Mouse (Mus musculus) intestine, embryonic 16.5 days (tissue): ENCODE measurements at regions not wholly inside any gene's neighbourhood (a gene's known extent, or its start where the extent isn't known, plus 50 kb on each side); places are given as distances from the start of the nearest gene placed in this dataset.

Experiments used
- ATAC-seq: fragments of 200-750 bp; cut with Nextera tagmentation; 2 replicates; pipeline ENCODE4 v1.8.0; 2017; ENCODE audit warnings: moderate TSS enrichment, moderate library complexity
- H3K27ac ChIP-seq: fragments of 300-500 bp; sonication (generic); 2 replicates; pipeline ENCODE4 v1.5.1; 2014; ENCODE audit warnings: mild to moderate bottlenecking, low read length
- H3K27me3 ChIP-seq: fragments of 300-500 bp; sonication (generic); replicated peaks from 2 replicates; pipeline ENCODE4 v1.6.1; 2014; ENCODE audit warnings: low read length, control low read depth, mixed read lengths; ENCODE audit not compliant: control insufficient read depth, insufficient read depth
- H3K36me3 ChIP-seq: fragments of 300-500 bp; sonication (generic); 2 replicates; pipeline ENCODE4 v1.6.1; 2014; ENCODE audit warnings: low read length, control low read depth; ENCODE audit not compliant: control insufficient read depth, insufficient read depth
- H3K4me1 ChIP-seq: fragments of 300-500 bp; sonication (generic); 2 replicates; pipeline ENCODE4 v1.6.1; 2014; ENCODE audit warnings: low read length, control low read depth, mixed read lengths; ENCODE audit not compliant: control insufficient read depth, insufficient read depth
- H3K4me2 ChIP-seq: fragments of 300-500 bp; sonication (generic); 2 replicates; pipeline ENCODE4 v1.6.1; 2014; ENCODE audit warnings: low read depth, low read length, control low read depth
- H3K4me3 ChIP-seq: fragments of 300-500 bp; sonication (generic); 2 replicates; pipeline ENCODE4 v1.5.1; 2014; ENCODE audit warnings: mild to moderate bottlenecking, low read length
- H3K9ac ChIP-seq: fragments of 300-500 bp; sonication (generic); 2 replicates; pipeline ENCODE4 v1.6.1; 2014; ENCODE audit warnings: low read depth, low read length
- H3K9me3 ChIP-seq: fragments of 300-500 bp; sonication (generic); 2 replicates; pipeline ENCODE4 v1.6.1; 2016; ENCODE audit warnings: low read length, control low read depth; ENCODE audit not compliant: control insufficient read depth
- WGBS: fragments of 180-500 bp; shearing (Covaris S2); extraction: QIAGEN DNeasy Blood & Tissue Kit; methylation state at CpG from one replicate; pipeline ENCODE4 v1.1.7; 2014; 5-methylcytosine and 5-hydroxymethylcytosine counted together

DNA sequence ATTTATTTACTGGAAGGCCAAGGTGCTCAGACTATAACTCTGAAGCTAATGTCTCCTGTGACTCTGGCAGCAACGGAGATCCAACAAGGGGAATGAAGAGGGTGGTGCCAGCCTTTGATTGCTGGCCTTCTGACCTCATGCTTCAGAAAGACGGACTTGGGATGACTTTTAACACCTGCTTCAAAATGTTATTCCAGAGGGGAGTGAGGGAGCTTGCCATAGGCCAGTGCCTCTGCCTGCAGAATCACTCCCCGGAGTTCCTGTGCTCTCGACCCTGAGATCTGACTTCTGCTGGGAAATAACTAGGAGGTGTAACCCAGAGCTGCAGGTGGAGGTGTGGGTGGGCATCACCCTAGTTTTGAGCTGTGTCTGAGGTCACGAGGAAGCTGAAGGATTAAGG, 78.9 kb upstream of the Cxcr4 start:
- no peak overlapping the region for H3K4me2 ChIP-seq
- no peaks in the 10 kb centered on the region for H3K36me3 ChIP-seq
- no peaks in the 10 kb centered on the region for H3K4me1 ChIP-seq
- no peaks in the 10 kb centered on the region for H3K27me3 ChIP-seq
- H3K27ac ChIP-seq: no peak overlapping the region
- no peak overlapping the region for H3K9ac ChIP-seq
- no peaks in the 10 kb centered on the region; the same call in 1 of the 2 replicates for H3K9me3 ChIP-seq
- ATAC-seq: no peak
- WGBS: 46% methylated on average over 5 of the region's 5 CpGs
- no peak overlapping the region for H3K4me3 ChIP-seq

DNA sequence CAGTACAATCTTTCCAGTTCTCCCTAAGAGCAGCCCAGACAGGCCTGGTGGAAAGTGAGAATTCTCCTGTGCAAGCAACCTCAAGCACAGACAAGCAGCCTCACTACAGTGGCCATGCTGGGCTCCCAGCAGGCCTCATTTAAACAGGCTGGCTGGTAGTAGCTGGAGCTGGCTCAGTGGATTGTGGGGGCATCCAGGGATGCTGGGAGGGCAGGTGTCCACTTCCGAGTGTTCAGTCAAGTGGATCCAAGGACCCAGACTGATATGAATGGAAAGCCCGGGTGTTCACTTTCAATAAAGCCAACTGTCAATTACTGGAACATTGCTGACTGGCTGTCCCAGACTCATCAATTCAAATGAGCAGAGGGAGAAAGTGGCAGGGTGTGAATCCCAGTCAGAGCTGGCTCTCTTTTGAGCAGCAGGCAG, 77.2 kb upstream of the Cxcr4 start:
- no peak for ATAC-seq
- Histone ChIP-seq H3K27ac (no peak overlapping the region), H3K4me2 (no peak overlapping the region), H3K4me3 (no peak overlapping the region), H3K9ac (no peak overlapping the region), H3K4me1 (no peaks in the 10 kb centered on the region), H3K36me3 (no peaks in the 10 kb centered on the region), H3K9me3 (no peaks in the 10 kb centered on the region; the same call in 1 of the 2 replicates), H3K27me3 (no peaks in the 10 kb centered on the region)
- 69% methylated on average over 2 of the region's 2 CpGs for WGBS

DNA sequence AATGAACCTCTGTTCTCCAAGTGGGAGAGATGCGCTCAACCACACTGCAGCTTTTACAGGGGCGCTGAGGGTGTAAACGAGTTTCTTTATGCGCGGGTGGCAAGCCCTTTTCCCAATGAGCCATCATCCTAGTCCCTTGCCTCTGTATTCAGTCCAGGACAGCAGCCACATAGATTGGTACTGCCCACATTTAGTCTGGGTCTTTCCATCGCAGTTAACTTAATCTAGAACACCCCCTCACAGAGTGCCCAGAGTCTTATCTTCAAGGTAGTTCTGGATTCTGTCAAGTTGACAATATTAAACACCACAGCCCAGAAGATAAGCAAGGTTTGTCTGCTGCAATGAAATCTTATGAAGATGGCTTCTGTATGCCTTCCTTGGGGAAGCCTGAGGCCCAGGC, 76.6 kb upstream of the Cxcr4 start:
- H3K9ac ChIP-seq: no peak overlapping the region
- H3K4me2 ChIP-seq: no peak overlapping the region
- H3K9me3 ChIP-seq: no peaks in the 10 kb centered on the region; the same call in 1 of the 2 replicates
- H3K36me3 ChIP-seq: no peaks in the 10 kb centered on the region
- H3K27me3 ChIP-seq: no peaks in the 10 kb centered on the region
- no peak overlapping the region for H3K27ac ChIP-seq
- no peaks in the 10 kb centered on the region for H3K4me1 ChIP-seq
- H3K4me3 ChIP-seq: no peak overlapping the region
- WGBS: 76% methylated on average over 6 of the region's 6 CpGs
- no peak for ATAC-seq

DNA sequence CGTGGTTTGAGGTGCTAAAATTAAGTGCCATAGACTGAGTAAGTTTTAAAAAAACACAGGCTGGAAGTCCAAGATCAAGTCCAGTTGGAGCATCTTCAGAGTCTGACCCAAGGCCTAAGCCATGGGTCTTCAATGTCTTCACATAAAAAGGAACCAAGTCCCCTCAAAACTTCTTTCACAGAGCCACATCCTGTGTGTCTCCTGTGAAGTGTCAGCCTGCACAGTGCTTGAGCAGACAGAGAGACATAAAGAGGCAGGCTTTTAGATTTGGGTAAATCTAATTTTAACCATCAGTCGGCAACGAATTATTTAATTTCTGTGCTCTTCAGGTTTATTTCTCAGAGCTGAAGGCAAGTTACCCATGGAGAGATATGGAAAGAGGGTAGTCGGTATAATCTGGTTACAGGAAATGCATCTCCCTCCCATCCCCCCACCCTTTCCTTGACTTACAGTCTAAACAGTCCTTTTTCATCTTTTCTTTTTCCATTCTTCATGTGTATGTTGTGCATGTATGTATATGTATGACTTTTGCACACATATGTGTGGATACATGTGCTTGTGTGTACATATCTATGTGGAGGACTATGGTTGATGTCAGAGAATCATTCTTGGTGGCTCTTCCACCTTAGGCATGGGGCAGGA, 75.1 kb upstream of the Cxcr4 start:
- Histone ChIP-seq H3K4me2 (no peak overlapping the region), H3K27ac (no peak overlapping the region), H3K27me3 (no peaks in the 10 kb centered on the region), H3K4me1 (no peaks in the 10 kb centered on the region), H3K9me3 (no peaks in the 10 kb centered on the region; the same call in 1 of the 2 replicates), H3K4me3 (no peak overlapping the region), H3K9ac (no peak overlapping the region), H3K36me3 (no peaks in the 10 kb centered on the region)
- ATAC-seq: no peak
- WGBS: 74% methylated on average over 4 of the region's 4 CpGs

GRCm38 (mm10) chr1:128663207-128663606, 71.1 kb upstream of the Cxcr4 start:
- WGBS: 96% methylated on average over 2 of the region's 2 CpGs
- ATAC-seq: no peak
- Histone ChIP-seq H3K9me3 (no peaks in the 10 kb centered on the region; the same call in 1 of the 2 replicates), H3K27me3 (no peaks in the 10 kb centered on the region), H3K27ac (no peak overlapping the region), H3K4me3 (no peak overlapping the region), H3K4me2 (no peak overlapping the region), H3K36me3 (no peaks in the 10 kb centered on the region), H3K9ac (no peak overlapping the region), H3K4me1 (no peaks in the 10 kb centered on the region)

- Histone ChIP-seq H3K4me2 (no peak overlapping the region), H3K27me3 (no peaks in the 10 kb centered on the region), H3K9me3 (no peaks in the 10 kb centered on the region), H3K4me1 (no peaks in the 10 kb centered on the region; the same call in 1 of the 2 replicates), H3K4me3 (no peak overlapping the region), H3K36me3 (no peaks in the 10 kb centered on the region), H3K27ac (no peak overlapping the region), H3K9ac (no peak overlapping the region)
- ATAC-seq: no peak
- 50% methylated on average over 1 of the region's 1 CpGs for WGBS
Observed at GRCm38 (mm10) chr1:128659857-128660256, 67.8 kb upstream of the Cxcr4 start.

GRCm38 (mm10) chr1:128658802-128659201, 66.7 kb upstream of the Cxcr4 start:
- no peaks in the 10 kb centered on the region for H3K27me3 ChIP-seq
- H3K4me3 ChIP-seq: no peak overlapping the region
- no peaks in the 10 kb centered on the region for H3K36me3 ChIP-seq
- H3K9me3 ChIP-seq: no peaks in the 10 kb centered on the region
- no peak overlapping the region for H3K4me2 ChIP-seq
- peak; percentile 65 for ATAC-seq
- H3K4me1 ChIP-seq: no peaks in the 10 kb centered on the region; the same call in 1 of the 2 replicates
- no peak overlapping the region for H3K9ac ChIP-seq
- H3K27ac ChIP-seq: no peak overlapping the region
- WGBS: 20% methylated on average over 2 of the region's 2 CpGs

- ATAC-seq: peak; percentile 21; the same call in 1 of the 2 replicates
- H3K9ac ChIP-seq: no peak overlapping the region
- H3K27ac ChIP-seq: no peak overlapping the region; the same call in 1 of the 2 replicates
- no peak overlapping the region for H3K4me3 ChIP-seq
- no peaks in the 10 kb centered on the region for H3K27me3 ChIP-seq
- WGBS: 59% methylated on average over 5 of the region's 5 CpGs
- no peaks in the 10 kb centered on the region for H3K9me3 ChIP-seq
- H3K36me3 ChIP-seq: no peaks in the 10 kb centered on the region
- no peaks in the 10 kb centered on the region; the same call in 1 of the 2 replicates for H3K4me1 ChIP-seq
- H3K4me2 ChIP-seq: no peak overlapping the region
Observed at GRCm38 (mm10) chr1:128654099-128654862, 62.2 kb upstream of the Cxcr4 start.

DNA sequence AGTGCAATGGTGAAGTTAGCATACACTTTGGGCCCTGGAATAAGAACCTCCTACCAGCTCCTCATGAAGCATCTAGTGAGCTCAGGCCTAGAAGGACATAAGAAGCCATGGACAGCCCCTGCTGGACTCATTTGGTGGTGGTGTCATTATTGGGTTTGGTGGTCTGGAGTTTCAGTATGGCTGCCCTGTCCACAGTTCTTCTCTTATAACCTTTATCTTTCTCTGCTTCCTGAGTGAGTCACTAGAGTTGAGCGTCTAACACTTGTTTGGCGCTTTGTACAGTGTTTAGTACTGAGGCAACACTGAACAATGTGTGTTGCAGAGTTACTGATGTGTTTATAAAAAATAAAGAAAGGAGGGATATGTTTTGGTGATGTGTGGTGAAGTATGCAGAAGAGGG, 58.5 kb upstream of the Cxcr4 start:
- no peaks in the 10 kb centered on the region for H3K9me3 ChIP-seq
- no peaks in the 10 kb centered on the region for H3K27me3 ChIP-seq
- H3K4me2 ChIP-seq: no peak overlapping the region
- no peaks in the 10 kb centered on the region for H3K36me3 ChIP-seq
- no peak overlapping the region for H3K27ac ChIP-seq
- H3K4me1 ChIP-seq: no peaks in the 10 kb centered on the region; the same call in 1 of the 2 replicates
- ATAC-seq: no peak
- 85% methylated on average over 2 of the region's 2 CpGs for WGBS
- no peak overlapping the region for H3K9ac ChIP-seq
- no peak overlapping the region for H3K4me3 ChIP-seq
